Mouse (Mus musculus) thymus, adult 2 months (tissue): ENCODE data around the gene Spon1. TPM values are rescaled to one million over a fixed set of nuclear protein-coding genes. Genes with fewer than 3 reads are reported as not detected.
A peak's percentile ranks its signal among the peaks of the same experiment; 100 is the strongest.

Source experiments
- DNase-seq: peaks from one replicate; pipeline ENCODE4 v3.0.0; 2021
- H3K27ac ChIP-seq: fragments of 200-500 bp; 2 replicates; pipeline ENCODE4 v1.5.1; 2012; ENCODE audit warnings: low read length, control low read depth; ENCODE audit not compliant: control insufficient read depth, insufficient read depth
- H3K27me3 ChIP-seq: fragments of 200-500 bp; 2 replicates; pipeline ENCODE4 v1.6.1; 2012; ENCODE audit warnings: mild to moderate bottlenecking, low read length, moderate library complexity, mixed read lengths; ENCODE audit not compliant: control insufficient read depth, insufficient read depth
- H3K36me3 ChIP-seq: fragments of 200-500 bp; 2 replicates; pipeline ENCODE4 v1.6.1; 2012; ENCODE audit warnings: mild to moderate bottlenecking, low read length, moderate library complexity; ENCODE audit not compliant: control insufficient read depth, insufficient read depth
- H3K4me1 ChIP-seq: fragments of 200-500 bp; replicated peaks from 2 replicates; pipeline ENCODE4 v1.6.1; 2012; ENCODE audit warnings: low read length; ENCODE audit not compliant: control insufficient read depth, insufficient read depth
- H3K4me3 ChIP-seq: fragments of 200-500 bp; 2 replicates; pipeline ENCODE4 v1.5.1; 2012; ENCODE audit warnings: mild to moderate bottlenecking, low read length, control low read depth, moderate library complexity; ENCODE audit not compliant: control insufficient read depth, insufficient read depth
- CTCF ChIP-seq: fragments of 200-500 bp; IDR thresholded peaks from 2 replicates; pipeline ENCODE4 v1.5.1; 2012; ENCODE audit warnings: mild to moderate bottlenecking, control low read depth, low read length, moderate library complexity, borderline replicate concordance; ENCODE audit not compliant: control insufficient read depth, poor library complexity, insufficient read depth; ENCODE audit errors: extremely low read depth
- POLR2A ChIP-seq: fragments of 200-500 bp; IDR thresholded peaks from 2 replicates; pipeline ENCODE4 v1.6.1; 2012; ENCODE audit warnings: mild to moderate bottlenecking, low read length, control low read depth, moderate library complexity; ENCODE audit not compliant: control insufficient read depth, poor library complexity, insufficient read depth; ENCODE audit errors: extremely low read depth
- WGBS: fragments of 180-500 bp; shearing (Covaris S2); methylation state at CpG from one replicate; pipeline ENCODE4 v1.1.7; 2018; 5-methylcytosine and 5-hydroxymethylcytosine counted together
- polyA plus RNA-seq: library from polyadenylated mRNA; depleted of rRNA; stranded (reverse); fragments of >200 nt; gene quantifications from 2 replicates; pipeline ENCODE4 v1.2.3, GENCODE M21; 2012

Gene Spon1
- polyA plus RNA-seq, 1 experiment: 3.3 TPM

DNA sequence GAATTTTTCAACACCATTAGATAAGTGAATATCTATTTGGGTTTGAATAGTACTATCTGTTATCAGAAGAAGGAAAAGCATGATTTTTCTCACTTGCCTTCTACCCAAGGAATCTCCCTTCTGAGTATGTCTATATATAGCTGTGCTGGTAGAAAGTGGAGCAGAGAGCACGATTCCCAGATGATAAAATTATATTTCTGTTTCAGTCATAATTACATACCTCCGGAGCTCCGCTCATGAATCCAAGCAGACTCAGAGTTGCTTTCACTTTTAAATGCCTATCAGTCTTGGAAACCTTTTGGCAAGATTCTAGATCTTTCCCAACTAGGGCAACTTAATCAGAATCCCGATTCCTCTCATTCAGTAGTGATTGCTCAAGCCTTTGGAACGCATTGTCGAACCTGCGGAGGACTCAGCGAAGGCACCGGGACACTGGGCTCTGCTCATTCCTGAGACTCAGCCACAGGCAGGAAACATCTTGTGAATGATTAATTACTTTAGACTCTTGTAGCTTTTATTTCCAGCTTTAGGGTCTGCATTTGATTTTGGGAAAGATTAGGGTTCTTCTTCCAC is 27.9 kb upstream of the Spon1 start:
- Histone ChIP-seq H3K4me3 (no peak overlapping the region), H3K36me3 (no peaks in the 10 kb centered on the region), H3K27ac (no peak overlapping the region), H3K27me3 (no peaks in the 10 kb centered on the region), H3K4me1 (no peaks in the 10 kb centered on the region)
- TF ChIP-seq POLR2A: no peak
- no peak for TF ChIP-seq CTCF
- DNase-seq: no peak
- WGBS: 79% methylated on average over 9 of the region's 9 CpGs

DNA sequence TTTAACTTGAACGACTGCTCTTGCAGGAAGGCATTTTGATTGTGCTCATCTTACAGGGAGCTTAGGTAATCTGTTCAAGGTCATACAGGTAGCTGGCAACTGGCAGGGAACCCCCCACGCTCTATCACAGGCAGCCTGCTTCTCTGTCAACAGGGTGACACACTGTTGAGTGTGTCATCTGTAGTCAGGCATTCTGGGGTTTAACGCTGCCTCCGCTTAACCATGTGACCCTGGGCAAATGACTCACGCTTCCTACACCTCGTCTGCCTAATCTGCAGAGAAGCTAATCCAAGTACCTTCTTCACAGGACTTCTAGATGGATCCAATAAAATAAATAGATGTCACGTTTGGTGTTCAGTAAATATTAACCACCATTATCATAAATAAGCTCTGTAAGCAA is 26.6 kb upstream of the Spon1 start:
- Histone ChIP-seq H3K4me3 (no peak overlapping the region), H3K36me3 (no peaks in the 10 kb centered on the region), H3K4me1 (no peaks in the 10 kb centered on the region), H3K27ac (no peak overlapping the region), H3K27me3 (no peaks in the 10 kb centered on the region)
- 91% methylated on average over 7 of the region's 7 CpGs for WGBS
- TF ChIP-seq CTCF (no peak), POLR2A (no peak)
- DNase-seq: no peak

DNA sequence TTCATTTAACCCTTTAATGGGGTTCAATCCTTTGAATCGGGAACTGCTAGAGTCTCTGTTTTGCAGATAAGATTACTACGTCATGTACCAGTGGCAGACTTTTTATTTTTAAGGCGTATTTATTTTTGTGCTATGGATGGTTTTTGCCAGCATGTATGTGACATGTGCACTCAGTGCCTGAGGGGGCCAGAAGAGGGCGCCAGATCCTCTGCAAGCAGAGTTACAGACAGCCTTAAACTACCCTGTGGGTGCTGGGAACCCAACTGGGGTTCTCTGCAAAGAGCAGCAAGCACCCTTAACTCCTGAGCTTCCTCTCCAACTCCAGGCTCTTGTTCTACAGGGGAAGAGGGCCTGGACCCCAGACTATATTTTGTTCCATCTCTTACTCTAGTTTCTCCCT is 23.2 kb upstream of the Spon1 start:
- no peaks in the 10 kb centered on the region for H3K4me1 ChIP-seq
- H3K36me3 ChIP-seq: no peaks in the 10 kb centered on the region
- H3K27ac ChIP-seq: no peak overlapping the region
- no peak for DNase-seq
- H3K27me3 ChIP-seq: no peaks in the 10 kb centered on the region
- TF ChIP-seq POLR2A (no peak), CTCF (no peak)
- no peak overlapping the region for H3K4me3 ChIP-seq
- WGBS: 97% methylated on average over 4 of the region's 4 CpGs

DNA sequence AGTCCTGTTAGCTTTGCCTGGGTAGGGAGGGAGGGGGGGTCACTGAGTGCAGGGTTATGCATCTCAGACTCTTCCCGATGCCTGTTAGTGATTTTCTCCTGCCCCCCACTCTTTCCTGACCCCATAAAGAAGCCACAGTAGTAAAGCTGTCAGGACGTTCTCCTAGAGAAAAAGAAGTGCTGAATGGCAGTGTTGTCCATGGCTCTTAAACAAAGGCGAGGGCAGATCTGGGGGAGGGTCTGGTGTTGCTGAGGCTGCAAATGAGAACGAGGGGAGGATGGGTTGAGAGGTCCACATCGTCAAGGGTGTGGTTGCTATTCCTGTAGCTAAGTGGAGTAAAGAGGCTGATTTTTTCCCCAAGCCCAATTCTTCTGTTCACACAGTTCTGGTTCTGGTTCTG is 21.8 kb upstream of the Spon1 start:
- WGBS: 94% methylated on average over 5 of the region's 5 CpGs
- H3K27ac ChIP-seq: no peak overlapping the region
- TF ChIP-seq POLR2A: no peak
- no peak for TF ChIP-seq CTCF
- H3K4me3 ChIP-seq: no peak overlapping the region
- no peaks in the 10 kb centered on the region for H3K36me3 ChIP-seq
- H3K27me3 ChIP-seq: no peaks in the 10 kb centered on the region
- H3K4me1 ChIP-seq: no peaks in the 10 kb centered on the region
- no peak for DNase-seq

DNA sequence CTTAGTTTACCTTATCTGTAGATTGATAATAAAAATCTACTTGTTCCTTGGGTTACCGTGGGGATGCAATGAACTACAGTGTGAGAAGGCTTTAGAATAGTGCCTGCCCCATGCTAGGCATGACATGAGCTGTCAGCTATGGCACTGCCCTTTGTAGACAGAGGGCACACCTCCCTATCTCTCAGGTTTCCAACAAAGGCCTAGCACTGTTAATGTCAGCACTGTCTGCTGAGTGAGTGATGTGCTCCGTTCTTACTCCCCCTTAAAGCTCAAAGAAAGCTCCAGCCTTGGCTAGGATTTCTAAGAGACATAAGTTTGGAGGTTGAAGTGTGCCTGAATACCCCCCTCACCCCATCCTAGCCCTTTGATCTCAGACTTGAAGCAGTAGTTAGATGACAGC is 9.2 kb upstream of the Spon1 start:
- H3K27ac ChIP-seq: no peak overlapping the region
- no peaks in the 10 kb centered on the region for H3K36me3 ChIP-seq
- no peaks in the 10 kb centered on the region for H3K27me3 ChIP-seq
- DNase-seq: no peak
- H3K4me3 ChIP-seq: no peak overlapping the region
- WGBS: 93% methylated on average over 2 of the region's 2 CpGs
- TF ChIP-seq CTCF (no peak), POLR2A (no peak)
- H3K4me1 ChIP-seq: no peaks in the 10 kb centered on the region

DNA sequence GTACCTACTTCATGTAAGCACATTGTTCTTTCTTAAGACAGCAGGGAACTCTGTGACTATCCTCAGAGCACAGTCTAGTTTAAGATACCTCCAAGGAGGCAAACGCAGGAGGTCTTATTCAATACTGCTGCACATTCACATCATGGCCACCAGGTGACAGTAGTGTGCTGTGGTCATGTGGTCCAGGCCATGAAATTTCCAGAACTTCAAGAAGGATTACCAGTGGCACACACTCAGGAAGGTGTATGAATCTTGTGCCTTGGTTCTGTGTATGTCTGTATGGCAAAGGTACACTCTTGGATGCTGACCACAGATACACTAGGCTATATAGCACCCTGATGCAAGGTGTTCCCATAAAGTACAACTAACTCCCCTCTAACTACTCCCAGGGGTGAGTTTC is 6.6 kb upstream of the Spon1 start:
- TF ChIP-seq POLR2A (no peak), CTCF (no peak)
- peak; percentile 47 for DNase-seq
- H3K4me3 ChIP-seq: no peak overlapping the region

DNA sequence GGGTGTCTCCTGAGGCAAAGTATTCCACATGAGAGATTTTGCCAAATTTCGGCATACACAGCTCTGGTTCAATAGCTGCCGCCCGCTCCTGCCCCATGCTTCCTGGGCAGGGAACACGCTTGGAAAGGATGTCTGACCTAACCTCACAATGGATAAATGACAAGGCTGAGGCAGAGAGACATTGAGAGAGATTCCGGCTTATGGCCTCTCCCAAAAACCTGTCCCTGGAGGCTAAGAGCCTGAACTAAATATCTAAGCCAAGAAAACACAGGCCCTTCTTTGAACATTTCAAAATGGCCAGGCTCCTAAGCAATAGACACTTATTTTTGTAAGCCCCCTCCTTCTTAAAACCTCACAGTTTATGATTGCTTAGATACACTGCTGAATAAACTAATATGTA is 665 bp upstream of the Spon1 start:
- WGBS: 98% methylated on average over 5 of the region's 5 CpGs
- Histone ChIP-seq H3K27ac (no peak overlapping the region), H3K4me1 (peaks cover 12% of the 10 kb centered on the region), H3K4me3 (no peak overlapping the region), H3K27me3 (peaks cover 15% of the 10 kb centered on the region), H3K36me3 (no peaks in the 10 kb centered on the region)
- no peak for DNase-seq
- TF ChIP-seq POLR2A (no peak), CTCF (no peak)

More for the DNA sequence above, 6.6 kb upstream of the Spon1 start:
- 23% methylated on average over 1 of the region's 1 CpGs for WGBS
- no peak overlapping the region for H3K27ac ChIP-seq
- no peaks in the 10 kb centered on the region for H3K4me1 ChIP-seq
- H3K27me3 ChIP-seq: no peaks in the 10 kb centered on the region
- no peaks in the 10 kb centered on the region for H3K36me3 ChIP-seq
